Mouse (Mus musculus) telencephalon, adult 2 months (tissue): Measurements from ENCODE around the gene Bcar1.
A peak's percentile ranks its signal among the peaks of the same experiment; 100 is the strongest.

ENCODE experiments used
- DNase-seq: peaks from one replicate; pipeline ENCODE4 v3.0.0-alpha.2; 2011; ENCODE audit warnings: low read depth, low spot score

Gene Bcar1

DNA sequence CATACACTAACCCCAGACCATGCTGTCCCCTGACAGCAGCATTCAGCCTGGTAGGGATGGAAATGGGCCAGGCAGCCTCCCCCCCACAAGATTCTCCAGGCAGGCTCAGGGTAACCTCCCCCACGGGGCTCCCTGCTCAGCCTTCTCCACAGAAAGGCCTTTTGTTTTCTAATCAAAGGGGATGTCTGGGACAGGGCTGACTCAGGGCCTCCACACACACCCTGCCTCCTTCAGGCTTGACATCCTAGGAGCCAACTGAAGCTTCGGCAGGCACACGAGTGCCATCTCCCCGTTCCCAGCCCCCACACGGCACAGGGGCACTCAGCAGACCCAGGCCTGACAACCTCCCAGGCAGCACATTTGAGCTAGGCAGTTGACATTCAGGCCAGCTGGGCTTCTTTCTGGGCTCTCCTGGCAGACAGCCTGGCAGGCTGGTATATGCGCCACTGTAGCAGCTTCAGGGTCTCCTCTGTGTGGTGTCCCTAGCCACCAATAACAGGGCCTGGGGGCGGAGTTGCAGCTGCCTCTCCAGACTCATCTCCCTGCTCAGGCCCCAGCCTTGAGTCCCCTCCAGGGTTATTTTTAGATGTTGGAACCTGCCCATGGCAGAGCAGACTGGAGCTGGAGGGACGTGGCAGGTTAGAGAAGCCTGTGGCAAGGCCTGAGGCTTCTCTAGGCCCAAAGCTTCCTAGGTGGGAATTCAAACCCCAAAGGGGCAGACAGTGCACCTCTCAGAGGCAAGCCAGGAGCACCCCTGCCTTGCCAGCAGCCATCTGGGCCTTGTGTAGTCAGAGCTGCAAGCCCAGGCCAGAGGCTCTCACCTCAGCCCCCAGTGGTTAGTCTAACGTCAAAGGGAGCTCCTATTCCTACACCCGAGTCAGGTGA lies 26.8 kb downstream of the Bcar1 start:
- DNase-seq, result peak; percentile 72

DNA sequence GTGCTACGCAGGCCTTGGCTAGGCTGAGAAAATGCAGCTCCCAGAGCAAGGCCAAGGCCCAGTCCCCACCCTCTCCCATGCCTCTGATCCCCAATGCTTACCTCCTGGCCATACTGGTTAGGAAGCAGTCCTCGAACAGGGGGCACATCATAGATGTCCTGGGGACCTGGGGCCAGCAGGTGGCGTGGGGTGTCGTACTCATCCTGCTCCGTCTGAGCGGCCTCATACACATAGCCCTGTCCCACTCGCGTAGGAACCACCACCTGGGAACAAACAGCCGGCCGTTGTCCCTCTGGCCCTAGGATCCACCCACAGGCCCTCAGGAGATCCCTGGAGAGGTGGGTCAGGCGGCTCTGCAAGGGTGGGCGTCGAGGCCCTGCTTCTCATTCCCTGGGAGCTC lies 28.1 kb downstream of the Bcar1 start:
- DNase-seq, result no peak

DNA sequence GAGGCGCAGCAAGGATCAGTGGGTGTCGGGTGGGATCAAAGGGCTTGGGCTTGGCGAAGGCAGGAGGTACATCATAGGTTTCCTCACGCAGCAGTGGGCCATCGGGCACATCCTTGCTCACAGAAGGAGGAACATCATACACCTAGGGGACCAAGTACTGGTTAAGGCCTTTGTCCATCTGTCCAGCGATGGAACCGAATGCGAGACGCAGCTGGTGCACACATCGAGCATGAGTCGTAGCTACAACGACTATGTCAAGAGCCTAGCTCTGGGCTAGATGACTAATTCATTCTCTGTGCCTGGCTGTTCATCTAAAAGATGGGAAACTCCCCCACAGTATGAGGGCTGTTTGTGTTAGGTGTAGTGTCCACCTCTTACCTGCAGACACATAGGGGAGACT lies 29.3 kb downstream of the Bcar1 start:
- DNase-seq, result no peak

DNA sequence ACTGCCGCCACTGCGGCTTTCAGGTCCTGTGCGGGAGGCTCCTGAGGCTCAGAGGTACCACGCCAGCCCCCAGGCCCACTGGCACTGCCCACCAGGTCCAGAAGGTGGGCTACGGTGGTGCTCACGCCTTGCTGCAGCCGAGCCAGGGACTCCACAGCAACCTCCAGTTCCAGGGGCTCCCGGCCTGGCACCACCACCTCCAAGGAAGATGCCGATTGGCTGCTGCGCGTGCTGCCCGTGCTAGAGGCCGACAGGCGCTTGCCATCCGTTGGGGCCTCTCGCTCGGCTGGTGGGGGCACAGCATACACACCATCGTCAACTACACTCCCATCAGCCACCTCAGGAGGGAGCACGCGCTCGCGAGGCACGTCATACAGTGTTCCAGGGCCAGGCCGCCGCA lies 29.8 kb downstream of the Bcar1 start:
- no peak for DNase-seq

DNA sequence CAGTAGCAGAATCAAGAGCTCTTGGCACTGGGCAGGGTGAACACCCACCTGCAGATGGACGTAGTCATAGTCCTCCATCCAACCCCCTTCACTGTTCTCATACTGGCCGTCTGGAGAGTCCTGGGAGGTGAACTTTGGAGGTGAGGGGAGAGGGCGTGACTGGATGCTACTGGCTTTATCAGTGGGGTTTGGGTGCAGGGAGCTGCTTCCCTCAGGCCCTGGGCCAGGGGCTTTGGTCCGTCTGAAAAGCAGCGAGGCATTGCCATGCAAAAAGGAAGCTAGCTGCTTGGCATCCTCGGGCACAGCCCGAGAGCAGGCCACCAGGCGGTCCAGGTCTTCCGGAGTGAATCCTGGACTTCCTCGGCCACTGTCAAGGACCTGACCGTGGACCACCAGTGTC lies 30.3 kb downstream of the Bcar1 start:
- DNase-seq, result no peak

DNA sequence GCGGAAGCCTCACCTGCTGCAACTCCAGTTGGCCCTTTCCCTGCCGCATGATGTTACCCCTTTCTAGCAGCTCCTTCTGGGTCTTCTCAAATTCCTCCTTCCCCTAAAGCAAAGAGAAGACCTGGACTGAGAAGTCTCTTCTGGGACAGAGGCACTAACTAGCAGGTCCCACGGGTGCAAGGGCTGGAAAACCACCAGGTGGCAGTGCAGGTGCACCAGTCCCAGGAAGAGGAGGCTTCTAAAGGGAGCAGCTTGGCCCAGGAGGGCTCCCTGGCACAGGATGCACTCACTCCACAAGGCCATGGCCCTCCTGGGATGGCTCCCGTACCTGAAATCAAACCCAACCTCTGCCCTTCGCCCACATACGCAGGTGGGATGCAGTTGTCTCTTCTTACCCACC lies 31.0 kb downstream of the Bcar1 start:
- no peak for DNase-seq

DNA sequence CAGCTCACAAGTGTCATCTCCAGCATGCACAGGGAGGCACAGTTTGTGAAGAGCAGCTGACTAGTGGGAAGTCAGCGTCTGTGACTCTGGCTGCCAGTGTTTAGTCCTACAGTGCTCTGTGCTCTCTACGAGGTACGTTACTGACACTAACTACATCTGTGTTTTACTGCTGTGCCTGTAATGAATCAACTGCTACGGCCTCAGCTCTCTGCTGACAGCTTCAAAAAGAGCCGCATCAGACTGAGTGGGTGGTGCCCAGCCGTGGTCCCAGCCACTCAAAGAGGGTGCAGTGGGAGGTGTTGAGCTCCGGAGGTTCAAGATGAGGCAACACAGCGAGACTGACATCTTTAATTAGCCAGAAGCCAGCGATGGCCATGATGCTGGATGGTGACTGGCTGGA lies 31.5 kb downstream of the Bcar1 start:
- no peak for DNase-seq

DNA sequence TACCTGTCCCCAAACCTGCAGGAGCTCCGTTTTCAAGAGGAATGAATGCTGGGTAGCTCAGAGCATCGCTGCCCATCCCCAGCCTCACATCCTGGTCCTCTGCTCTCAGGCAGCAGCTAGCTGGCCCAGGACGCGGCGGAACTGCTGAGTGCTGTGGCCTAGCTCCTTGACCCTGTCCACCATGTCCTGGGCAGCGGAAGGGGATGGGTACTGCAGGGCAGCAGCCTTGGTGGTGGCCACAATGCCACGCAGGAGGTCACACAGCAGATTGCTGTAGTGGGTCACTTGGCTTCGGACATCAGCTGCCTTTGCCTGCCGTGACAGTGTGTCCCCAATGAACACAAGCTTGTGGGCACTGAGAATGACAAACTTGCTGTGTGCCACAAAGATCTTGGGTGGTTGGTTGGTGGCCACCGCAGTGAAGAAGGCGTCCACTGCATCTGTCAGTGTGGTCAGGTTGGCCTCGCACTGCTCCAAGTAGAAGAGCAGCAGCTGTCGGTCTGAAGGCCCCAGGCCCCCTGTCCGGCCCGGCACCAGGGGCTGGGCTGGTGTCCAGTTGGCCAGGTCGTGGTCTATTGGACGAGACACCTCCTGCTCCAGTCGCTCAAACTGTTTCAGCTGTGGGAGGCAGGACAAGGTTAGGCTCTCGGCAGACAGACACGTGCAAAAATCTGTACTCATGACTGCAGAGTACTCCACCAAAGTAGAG lies 32.7 kb downstream of the Bcar1 start:
- DNase-seq, result no peak

DNA sequence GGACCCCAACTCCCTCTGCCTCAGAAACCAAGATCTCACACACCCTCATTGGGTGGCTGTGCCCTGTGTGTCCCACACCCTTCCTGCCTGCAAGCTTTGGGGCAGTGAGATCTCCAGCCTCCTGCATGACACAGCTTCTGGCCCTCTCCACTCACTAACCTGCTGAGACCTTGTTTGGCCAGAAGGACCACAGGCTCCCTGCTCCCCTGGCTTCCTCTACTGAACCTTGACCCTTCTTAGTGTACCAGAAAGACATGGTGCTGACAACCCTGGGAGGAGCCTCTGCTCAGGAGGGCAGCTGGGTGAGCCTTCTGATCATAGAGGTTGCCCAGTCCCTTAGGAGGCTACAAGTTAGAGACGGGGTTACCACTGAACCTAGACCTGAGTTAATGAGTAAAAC lies 34.4 kb downstream of the Bcar1 start:
- DNase-seq, result no peak

DNA sequence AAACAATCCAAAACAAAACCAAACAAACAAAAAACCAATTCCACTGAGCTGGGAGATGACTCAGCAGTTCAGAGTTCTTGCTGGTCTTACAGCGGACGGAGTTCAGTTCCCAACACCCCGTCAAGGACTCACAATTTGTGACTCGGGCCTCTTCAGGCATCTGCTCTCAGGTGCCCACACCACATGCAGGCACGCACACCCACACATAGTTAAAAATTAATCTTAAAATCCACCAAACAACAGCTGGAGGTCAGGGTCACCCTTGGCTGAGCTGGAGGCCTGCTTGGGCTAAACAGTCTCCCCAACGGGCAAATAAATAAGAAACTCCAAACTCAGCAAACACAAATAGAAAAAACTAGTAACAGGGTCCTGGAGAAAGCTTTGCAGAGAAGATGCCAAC lies 35.3 kb downstream of the Bcar1 start:
- no peak for DNase-seq

DNA sequence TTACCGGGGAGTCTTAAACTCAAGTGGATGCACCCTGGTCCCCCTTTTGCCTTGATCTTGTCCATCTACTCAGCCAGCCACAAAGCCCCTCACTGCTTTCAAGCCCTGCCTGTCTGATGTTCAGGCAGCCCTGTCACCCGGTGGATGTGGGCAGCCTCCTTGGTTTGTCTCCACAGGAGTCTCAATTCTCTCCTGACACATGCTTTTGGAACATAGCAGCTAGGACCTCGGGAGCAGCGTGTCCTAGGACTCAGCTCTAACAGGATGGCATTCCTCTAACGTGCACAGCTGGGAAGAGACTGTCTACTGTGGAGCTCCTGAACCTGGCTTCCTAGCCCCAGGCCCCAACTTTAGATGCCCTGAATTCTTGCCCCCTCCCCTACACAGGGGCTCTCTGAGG lies 37.9 kb downstream of the Bcar1 start:
- DNase-seq, result no peak

DNA sequence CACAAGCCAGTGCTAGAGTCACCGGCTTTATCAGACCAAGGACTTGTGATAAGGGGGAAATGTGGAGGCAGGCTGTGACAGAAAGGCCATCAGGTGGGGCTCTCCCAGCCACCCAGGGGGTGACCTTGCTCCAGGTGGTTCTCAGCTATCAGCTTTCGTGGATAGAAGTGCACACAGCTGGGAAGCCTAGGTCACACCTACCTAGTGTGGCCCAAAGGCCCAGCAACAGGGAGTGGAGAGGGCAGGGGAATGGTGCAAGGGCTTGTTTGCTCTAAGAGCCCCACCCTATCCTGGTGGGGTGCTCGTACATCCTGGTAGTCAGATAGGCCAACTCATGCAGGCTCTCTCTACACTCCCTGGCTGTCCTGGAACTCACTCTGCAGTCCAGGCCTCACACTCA lies 38.4 kb downstream of the Bcar1 start:
- no peak for DNase-seq

DNA sequence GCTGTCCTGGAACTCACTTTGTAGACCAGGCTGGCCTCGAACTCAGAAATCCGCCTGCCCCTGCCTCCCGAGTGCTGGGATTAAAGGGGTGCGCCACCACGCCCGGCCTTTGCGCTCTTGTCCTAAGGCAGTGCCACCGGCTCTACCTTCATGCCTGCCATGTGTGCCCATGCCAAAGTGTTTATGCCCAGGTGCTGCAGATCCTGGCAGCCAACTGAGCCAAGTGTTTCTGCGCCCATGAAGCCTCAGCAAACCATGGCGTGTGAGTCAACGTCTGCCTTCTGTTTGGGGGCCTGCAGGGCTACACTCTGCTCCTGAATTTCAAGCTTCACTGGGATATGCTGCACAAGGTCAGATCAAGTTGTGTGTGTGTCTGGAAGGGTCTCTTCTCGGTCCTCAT lies 39.0 kb downstream of the Bcar1 start:
- DNase-seq, result no peak

DNA sequence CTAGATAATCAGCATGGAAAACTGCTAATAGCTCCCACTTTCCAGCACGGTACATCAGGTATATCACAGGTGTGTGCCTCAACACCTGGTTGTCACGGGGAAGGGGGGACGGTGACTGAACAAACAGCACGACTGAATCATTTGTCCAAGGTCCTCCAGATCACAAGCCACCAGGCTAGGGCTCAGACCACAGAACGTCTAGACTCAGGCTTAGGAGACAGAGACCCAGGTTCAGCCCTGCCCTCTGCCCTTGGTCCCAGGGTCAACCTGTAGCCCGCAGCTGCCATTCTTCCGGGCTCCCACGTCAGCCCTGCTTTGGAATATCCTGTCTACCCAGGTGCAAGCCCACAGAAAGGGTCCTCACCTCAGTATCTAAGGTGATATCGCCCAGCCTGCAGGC lies 42.2 kb downstream of the Bcar1 start:
- no peak for DNase-seq

DNA sequence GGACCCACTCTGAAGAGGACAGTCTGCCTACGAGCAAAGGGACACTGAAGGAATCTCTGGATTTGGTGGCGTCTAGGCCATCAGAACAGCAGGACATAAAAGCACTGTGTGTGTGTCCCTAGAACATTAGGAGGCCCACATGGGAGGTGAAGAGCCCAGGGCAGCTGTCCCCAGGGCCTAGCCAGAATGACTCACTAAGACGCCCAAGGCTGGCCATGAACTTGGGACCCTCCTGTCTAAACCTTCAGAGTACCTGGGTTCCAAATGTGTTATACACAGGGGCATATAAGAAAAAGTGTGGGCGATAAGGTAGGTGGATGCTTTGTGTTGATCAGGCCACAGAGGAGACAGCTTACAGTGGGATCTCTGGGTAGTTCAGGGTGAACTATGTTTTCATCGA lies 42.9 kb downstream of the Bcar1 start:
- DNase-seq, result no peak

DNA sequence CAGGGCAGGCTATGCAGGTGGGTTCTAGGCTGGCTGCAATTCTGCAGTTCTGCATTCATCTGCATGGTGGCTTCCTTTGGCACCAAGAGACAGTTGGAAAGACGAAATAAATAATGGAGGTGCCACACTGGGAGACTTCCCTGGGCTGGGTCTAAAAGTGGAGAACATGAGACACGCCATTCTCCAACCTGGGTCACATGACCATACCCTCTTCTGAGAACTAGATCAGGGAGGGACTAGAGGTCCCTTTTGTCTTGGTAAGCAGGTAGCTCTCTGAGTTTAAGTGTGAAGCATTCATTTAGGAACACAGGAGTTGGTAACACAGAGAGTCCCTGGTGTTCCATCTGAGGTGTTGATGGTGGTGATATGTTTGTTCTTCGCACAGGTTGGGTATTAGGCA lies 43.4 kb downstream of the Bcar1 start:
- no peak for DNase-seq

DNA sequence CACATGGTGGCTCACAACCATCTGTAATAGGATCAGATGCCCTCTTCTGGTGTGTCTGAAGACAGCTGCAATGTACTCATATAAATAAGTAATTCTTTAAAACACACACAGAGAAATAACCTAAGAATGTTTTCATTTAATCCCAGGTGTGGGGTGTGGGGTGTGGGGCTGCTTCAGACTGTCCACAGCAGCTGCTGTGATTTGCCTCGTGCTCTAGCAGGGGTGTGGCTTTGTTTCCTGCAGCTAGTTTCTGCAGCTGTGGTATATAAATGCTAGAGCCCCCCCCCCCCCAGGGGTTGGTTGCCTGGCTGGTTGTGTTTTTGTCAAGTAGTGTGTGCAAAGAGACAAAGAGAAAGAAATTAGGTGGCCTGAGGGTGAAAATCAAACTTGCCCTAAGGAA lies 44.6 kb downstream of the Bcar1 start:
- no peak for DNase-seq

DNA sequence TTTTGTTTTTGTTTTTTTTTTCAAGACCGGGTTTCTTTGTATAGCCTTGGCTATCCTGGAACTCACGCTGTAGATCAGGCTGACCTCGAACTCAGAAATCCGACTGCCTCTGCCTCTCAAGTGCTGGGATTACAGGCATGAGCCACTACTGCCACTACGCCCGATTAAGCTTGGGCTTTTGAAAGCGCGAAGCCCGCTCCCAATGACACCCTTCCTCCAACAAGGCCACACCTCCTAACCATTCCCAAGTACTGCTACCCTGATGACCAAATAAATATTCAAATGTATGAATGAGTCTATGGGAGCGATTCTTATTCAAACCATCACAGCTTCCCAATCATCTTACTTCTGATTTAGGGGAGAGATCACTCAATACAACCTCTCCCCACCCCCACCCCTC lies 46.0 kb downstream of the Bcar1 start:
- no peak for DNase-seq

DNA sequence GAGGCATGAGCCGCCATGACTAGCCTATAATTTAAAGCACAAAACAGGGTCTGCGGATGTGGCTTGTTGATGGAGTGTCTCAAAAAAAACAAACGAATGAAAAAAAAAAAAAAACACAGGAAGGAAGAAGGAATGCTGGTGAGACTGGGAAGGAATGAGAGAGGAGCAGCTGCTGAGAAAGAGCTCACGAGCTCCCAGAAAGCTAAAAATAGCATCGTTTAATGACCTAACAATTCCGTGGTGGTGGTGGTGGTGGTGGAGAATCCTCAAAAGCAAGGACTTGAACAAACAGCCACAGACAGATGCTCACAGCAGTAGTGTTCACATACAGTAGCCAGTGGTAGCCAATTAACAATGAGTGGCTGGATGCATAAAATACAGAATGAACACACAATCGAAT lies 48.2 kb downstream of the Bcar1 start:
- DNase-seq, result no peak

DNA sequence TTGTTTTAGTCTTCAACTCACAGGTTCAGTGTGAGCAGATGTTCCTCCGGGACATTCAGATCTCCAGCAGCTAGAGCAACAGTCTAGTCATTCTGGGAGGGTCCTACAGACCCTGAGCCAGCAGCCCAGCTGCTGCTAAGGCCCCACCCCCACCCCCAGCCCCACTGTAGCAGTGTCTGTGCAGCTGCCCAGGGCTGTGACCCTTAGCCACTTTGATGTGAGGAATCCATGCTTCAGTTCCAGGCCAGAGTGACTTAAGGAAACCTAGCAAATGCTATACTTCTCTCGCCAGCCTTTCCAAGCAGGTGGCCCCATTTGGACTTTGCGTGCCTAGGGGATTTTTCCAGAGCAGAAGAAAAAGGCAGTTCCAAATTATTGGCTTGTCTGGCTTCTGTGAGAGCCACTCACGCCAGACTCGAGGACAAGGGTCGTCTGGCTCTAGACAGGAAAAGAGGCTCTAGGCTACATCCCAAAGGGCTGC lies 50.3 kb downstream of the Bcar1 start:
- no peak for DNase-seq

DNA sequence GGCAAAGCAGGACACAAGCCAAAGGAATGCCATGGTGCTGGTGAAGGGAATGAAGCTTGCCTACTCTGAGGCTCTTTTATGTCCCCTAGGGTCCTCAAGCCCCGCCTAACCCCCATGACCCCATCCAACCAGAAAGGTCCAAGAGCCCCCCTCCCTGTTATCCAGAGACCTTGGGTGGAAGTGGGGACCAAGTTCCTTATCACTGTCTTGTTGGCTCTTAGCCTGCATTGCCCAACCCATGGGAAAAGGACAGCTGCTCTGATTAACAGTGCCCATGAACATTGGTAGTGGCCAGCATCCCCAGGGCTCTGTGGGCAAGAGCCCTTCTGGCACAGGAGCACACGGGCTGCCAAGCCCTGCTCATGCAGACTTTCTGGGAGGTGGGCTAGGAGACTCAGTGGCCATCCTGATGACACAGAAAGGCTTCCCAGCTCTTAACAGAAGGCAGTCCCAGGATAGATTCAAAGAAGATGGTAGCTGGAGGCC lies 52.6 kb downstream of the Bcar1 start, which contains the start of gene Ctrb1:
Gene Ctrb1, minus strand, starts transcription at position 51 of the 486 bp plus-strand sequence.
- DNase-seq, result no peak

DNA sequence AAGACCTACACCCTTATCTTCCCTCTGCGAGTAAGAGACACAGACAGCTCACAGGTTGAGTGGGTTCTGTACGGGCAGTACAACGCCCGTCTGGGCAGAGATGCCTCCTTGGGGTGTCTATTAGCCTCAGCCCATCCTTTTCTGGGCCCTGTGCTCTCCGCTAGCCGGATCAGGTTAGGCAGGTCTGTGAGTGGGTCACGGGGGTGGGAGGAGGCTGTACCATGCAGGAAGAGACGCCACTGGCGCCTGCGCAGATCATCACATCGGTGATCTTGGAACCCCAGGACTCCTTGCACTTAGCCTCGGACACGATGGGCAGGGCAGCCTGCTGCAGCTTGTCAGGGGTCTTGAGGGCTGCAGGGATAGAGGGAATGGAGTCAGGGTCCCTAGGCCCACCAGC lies 56.7 kb downstream of the Bcar1 start:
- DNase-seq, result no peak

DNA sequence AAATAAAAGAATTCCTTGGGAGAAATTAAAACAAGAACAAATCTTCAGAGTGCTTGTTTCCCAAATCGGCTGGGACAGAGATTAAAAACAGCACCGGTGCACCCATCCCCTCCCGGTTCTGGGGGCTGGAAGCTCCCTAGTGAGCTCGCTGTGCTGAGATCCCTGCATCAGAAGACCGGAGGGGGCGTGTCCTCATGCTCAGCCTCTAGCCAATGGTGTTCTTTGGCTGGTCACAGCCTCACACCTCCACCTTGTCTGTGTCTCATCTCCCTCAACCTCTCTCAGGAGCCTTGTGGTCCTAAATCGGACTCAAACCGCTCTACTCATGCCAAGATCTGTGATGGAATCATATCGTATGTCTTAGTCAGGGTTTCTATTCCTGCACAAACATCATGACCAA lies 61.1 kb downstream of the Bcar1 start:
- no peak for DNase-seq
